ENCODE assay signal across 15 mouse cellular contexts in genomic region chr1:21805064-21805463, GRCm38 (mm10).
DNase-seq lines count a peak whose midpoint lies in the region; ATAC-seq lines count a peak whose summit lies in the region.
"Had no signal": no experiment of that assay in that cellular context is flagged by ENCODE, and none has a peak within 500 bp of the region (broad histone marks: within the 10 kb centered on the region; RNA-seq: fewer than 3 reads in every experiment).

No protein-coding gene starts in this region.

- H3K9ac ChIP-seq in forebrain, embryonic 16.5 days (replicated peaks; ENCODE audit: low read depth, low read length), result no peak overlapping the region
- H3K9ac ChIP-seq in midbrain, embryonic 12.5 days (replicated peaks), result no peak overlapping the region
- H3K9ac ChIP-seq: embryonic facial prominence, embryonic 15.5 days; limb, embryonic 12.5 days; neural tube, embryonic 13.5 days had no signal

- H3K9me3 ChIP-seq in forebrain, embryonic 16.5 days (ENCODE audit: control insufficient read depth, low read length), result no peaks in the 10 kb centered on the region
- no peaks in the 10 kb centered on the region for H3K9me3 ChIP-seq in midbrain, embryonic 12.5 days
- H3K9me3 ChIP-seq: embryonic facial prominence, embryonic 15.5 days; limb, embryonic 12.5 days; neural tube, embryonic 13.5 days had no signal

- peaks cover 5% of the 10 kb centered on the region for H3K4me1 ChIP-seq in forebrain, embryonic 16.5 days (replicated peaks; ENCODE audit: control insufficient read depth, insufficient read depth, low read length)
- H3K4me1 ChIP-seq in midbrain, embryonic 12.5 days, result 0 out of 2 replicates have a peak, but pooled peaks cover 2% of the 10 kb centered on the region
- H3K4me1 ChIP-seq: embryonic facial prominence, embryonic 15.5 days; limb, embryonic 12.5 days; neural tube, embryonic 13.5 days had no signal

- peak; percentile 92 for ATAC-seq in forebrain, embryonic 16.5 days
- ATAC-seq in midbrain, embryonic 12.5 days (ENCODE audit: low FRiP score, low read depth), result peak; percentile 87
- ATAC-seq: CD4-positive, CD25-positive, alpha-beta regulatory T cell, adult 4 months had no signal

- 49% methylated on average over 2 of the region's 2 CpGs for WGBS in forebrain, embryonic 16.5 days
- WGBS in midbrain, embryonic 12.5 days, result 78% methylated on average over 2 of the region's 2 CpGs

- H3K27ac ChIP-seq in forebrain, embryonic 16.5 days (ENCODE audit: low read length), result 0 out of 2 replicates have a peak overlapping the region, but pooled peaks have one; percentile 33
- no peak overlapping the region for H3K27ac ChIP-seq in midbrain, embryonic 12.5 days (replicated peaks)
- H3K27ac ChIP-seq: embryonic facial prominence, embryonic 15.5 days; limb, embryonic 12.5 days; macrophage; neural tube, embryonic 13.5 days had no signal

- H3K4me3 ChIP-seq in forebrain, embryonic 16.5 days (replicated peaks; ENCODE audit: low read length), result no peak overlapping the region
- no peak overlapping the region for H3K4me3 ChIP-seq in midbrain, embryonic 12.5 days
- H3K4me3 ChIP-seq: embryonic facial prominence, embryonic 15.5 days; limb, embryonic 12.5 days; neural tube, embryonic 13.5 days had no signal

- no peaks in the 10 kb centered on the region for H3K36me3 ChIP-seq in forebrain, embryonic 16.5 days (ENCODE audit: control insufficient read depth, insufficient read depth)
- H3K36me3 ChIP-seq in midbrain, embryonic 12.5 days, result no peaks in the 10 kb centered on the region
- H3K36me3 ChIP-seq: embryonic facial prominence, embryonic 15.5 days; limb, embryonic 12.5 days; neural tube, embryonic 13.5 days had no signal

- H3K27me3 ChIP-seq in forebrain, embryonic 16.5 days (replicated peaks; ENCODE audit: control insufficient read depth, insufficient read depth, low read length), result no peaks in the 10 kb centered on the region
- no peaks in the 10 kb centered on the region for H3K27me3 ChIP-seq in midbrain, embryonic 12.5 days
- H3K27me3 ChIP-seq: embryonic facial prominence, embryonic 15.5 days; limb, embryonic 12.5 days; neural tube, embryonic 13.5 days had no signal

- DNase-seq in layer of hippocampus, postnatal 10 days (ENCODE audit: low spot score in 2 of 2), result peak; percentile 16 to 28
- DNase-seq in layer of hippocampus, postnatal 25 days (ENCODE audit: extremely low spot score in 1 of 2, low spot score in 1 of 2), result no peak
- DNase-seq in Muller cell, postnatal 12 days (ENCODE audit: inconsistent ontology term), result peak; percentile 25
- DNase-seq in urinary bladder, postnatal 14 days (ENCODE audit: low spot score), result no peak
- no peak for DNase-seq in ovary, postnatal 14 days (ENCODE audit: low spot score)
- DNase-seq: cerebellum, adult 9-10 months; gastrocnemius, postnatal 25 days; kidney, adult 9 months had no signal

- no peak overlapping the region for H3K4me2 ChIP-seq in forebrain, embryonic 16.5 days (ENCODE audit: low read length)
- no peak overlapping the region for H3K4me2 ChIP-seq in midbrain, embryonic 12.5 days (replicated peaks)
- H3K4me2 ChIP-seq: embryonic facial prominence, embryonic 15.5 days; limb, embryonic 12.5 days; neural tube, embryonic 13.5 days had no signal

Comparison
In these comparisons a context has a peak if more than half of its experiments do, and no peak if none do; other contexts are left out.
1. DNase-seq: peak in layer of hippocampus, postnatal 10 days (2 of 2) and Muller cell, postnatal 12 days (single experiment); none in layer of hippocampus, postnatal 25 days (0 of 2), urinary bladder, postnatal 14 days (single experiment) and ovary, postnatal 14 days (single experiment).